Mouse (Mus musculus): ENCODE results near the gene Dnah12. TPM values are rescaled to one million over a fixed set of nuclear protein-coding genes. Genes with fewer than 3 reads are reported as not detected.

Dnah12 gene
- total and polyA plus RNA-seq, 3 experiments: 0.04 to 0.10 TPM; not detected in 1

DNA sequence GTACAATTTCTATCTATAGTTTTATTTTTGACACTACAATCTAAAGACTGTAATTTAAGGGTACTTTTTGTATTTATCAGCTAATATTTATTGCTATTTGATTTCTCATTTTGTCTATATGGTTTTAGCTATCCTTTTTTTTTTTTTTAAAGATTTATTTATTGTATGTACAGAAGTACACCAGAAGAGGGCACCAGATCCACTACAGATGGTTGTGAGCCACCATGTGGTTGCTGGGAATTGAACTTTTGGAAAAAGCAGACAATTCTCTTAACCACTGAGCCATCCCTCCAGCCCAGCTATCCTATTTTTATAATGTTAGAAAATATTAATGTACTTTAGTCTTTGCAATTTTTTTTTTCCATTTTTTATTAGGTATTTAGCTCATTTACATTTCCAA, 4.8 kb downstream of the Dnah12 start:
- no peaks in the 10 kb centered on the region for H3K79me2 ChIP-seq (ENCODE audit: control insufficient read depth, insufficient read depth, low read length, poor library complexity)
- H3K27me3 ChIP-seq (ENCODE audit: control insufficient read depth in 1 of 2, insufficient read depth in 2 of 2, low read length in 2 of 2): peaks cover 6% of the 10 kb centered on the region in 2 experiments
- TF ChIP-seq GABPA (IDR thresholded peaks at IDR 0.05; ENCODE audit: low read depth, low read length): no peak
- peak; percentile 78 for TF ChIP-seq RAD21 (IDR thresholded peaks at IDR 0.05; ENCODE audit: low read depth, low read length)
- no peak for TF ChIP-seq MAX (IDR thresholded peaks at IDR 0.05; ENCODE audit: low read length)
- no peak for TF ChIP-seq GATA1 (IDR thresholded peaks at IDR 0.05; ENCODE audit: low read depth, low read length)
- no peak for TF ChIP-seq MAFK (IDR thresholded peaks at IDR 0.05; ENCODE audit: borderline replicate concordance, low read depth, low read length)
- TF ChIP-seq CTCF (IDR thresholded peaks at IDR 0.05 in 2 of 3, conservative IDR thresholded peaks at IDR 0.05 in 1 of 3; ENCODE audit: control insufficient read depth in 1 of 3, insufficient read depth in 1 of 3, low read depth in 2 of 3, low read length in 3 of 3, poor library complexity in 1 of 3, severe bottlenecking in 1 of 3): peak in 2 of 3 experiments; percentile 49 to 78; a peak in 5 of 6 replicates
- TF ChIP-seq CHD1 (IDR thresholded peaks at IDR 0.05; ENCODE audit: low read depth, low read length): no peak
- peak; percentile 81 for TF ChIP-seq SMC3 (IDR thresholded peaks at IDR 0.05; ENCODE audit: low read depth, low read length)
- TF ChIP-seq EP300 (IDR thresholded peaks at IDR 0.05; ENCODE audit: low read depth in 1 of 2, low read length in 2 of 2): no peak
- peak; percentile 92 for TF ChIP-seq MYC (IDR thresholded peaks at IDR 0.05; ENCODE audit: low read depth, low read length)
- TF ChIP-seq E2F4 (IDR thresholded peaks at IDR 0.05; ENCODE audit: borderline replicate concordance, low read depth, low read length): no peak
- TF ChIP-seq POLR2A (IDR thresholded peaks at IDR 0.05; ENCODE audit: control insufficient read depth in 1 of 2, insufficient read depth in 1 of 2, low read depth in 1 of 2, low read length in 2 of 2, poor library complexity in 1 of 2): no peak
- TF ChIP-seq JUND (IDR thresholded peaks at IDR 0.05; ENCODE audit: low read depth, low read length): no peak
- TF ChIP-seq SIN3A (IDR thresholded peaks at IDR 0.05; ENCODE audit: low read length): no peak
- TF ChIP-seq ZC3H11A (IDR thresholded peaks at IDR 0.05; ENCODE audit: low read depth, low read length): peak; percentile 85
- no peak for TF ChIP-seq UBTF (IDR thresholded peaks at IDR 0.05; ENCODE audit: borderline replicate concordance, insufficient read depth, low read depth, low read length)
- TF ChIP-seq NELFE (IDR thresholded peaks at IDR 0.05; ENCODE audit: low read depth, low read length): no peak
- TF ChIP-seq TAL1 (IDR thresholded peaks at IDR 0.05; ENCODE audit: low read length): no peak
- TF ChIP-seq MYB (IDR thresholded peaks at IDR 0.05; ENCODE audit: low read depth, low read length): no peak
- TF ChIP-seq ZNF384 (IDR thresholded peaks at IDR 0.05; ENCODE audit: low read depth, low read length): peak; percentile 95
- no peak for TF ChIP-seq MEF2A (IDR thresholded peaks at IDR 0.05; ENCODE audit: extremely low read depth, insufficient replicate concordance, low read depth, low read length, poor library complexity, severe bottlenecking)
- TF ChIP-seq HCFC1 (IDR thresholded peaks at IDR 0.05; ENCODE audit: low read depth, low read length): no peak
- no peak for TF ChIP-seq ETS1 (IDR thresholded peaks at IDR 0.05; ENCODE audit: low read depth, low read length)
- TF ChIP-seq KAT2A (conservative IDR thresholded peaks at IDR 0.05; ENCODE audit: low read depth, low read length): no peak
- no peak for TF ChIP-seq POLR2AphosphoS2 (IDR thresholded peaks at IDR 0.05; ENCODE audit: low read length)
- TF ChIP-seq ELF1 (IDR thresholded peaks at IDR 0.05; ENCODE audit: low read depth, low read length): no peak

More for the DNA sequence above, 4.8 kb downstream of the Dnah12 start:
- no peaks in the 10 kb centered on the region for H3K4me1 ChIP-seq (ENCODE audit: control insufficient read depth in 1 of 2, insufficient read depth in 2 of 2, low read length in 2 of 2)
- no peak overlapping the region for H3K9ac ChIP-seq (ENCODE audit: control insufficient read depth, low read depth, low read length, poor library complexity, severe bottlenecking)
- DNase-seq (ENCODE audit: low read depth, low spot score): peak; percentile 71
- no peaks in the 10 kb centered on the region for H3K36me3 ChIP-seq (ENCODE audit: control insufficient read depth in 1 of 2, insufficient read depth in 2 of 2, low read length in 2 of 2)
- H3K4me3 ChIP-seq (ENCODE audit: control insufficient read depth in 1 of 2, insufficient read depth in 1 of 2, low read depth in 2 of 2, low read length in 2 of 2): no peak overlapping the region
- H3K27ac ChIP-seq (ENCODE audit: control insufficient read depth, low read depth, low read length): no peak overlapping the region
- H3K9me3 ChIP-seq (replicated peaks; ENCODE audit: insufficient read depth, low read length): no peaks in the 10 kb centered on the region

All from MEL (cell line).